Mouse (Mus musculus) thymus, adult 2 months (tissue): ENCODE measurements around the gene Fam214a. TPM values are rescaled to one million over a fixed set of nuclear protein-coding genes. Genes with fewer than 3 reads are reported as not detected.
"Not testable (repeated sequence)": the region's sequence is repeated elsewhere in the genome, so short reads cannot be mapped to it uniquely, and the experiment has no call there.

Source experiments
- DNase-seq: peaks from one replicate; pipeline ENCODE4 v3.0.0; 2021
- H3K27ac ChIP-seq: fragments of 200-500 bp; 2 replicates; pipeline ENCODE4 v1.5.1; 2012; ENCODE audit warnings: low read length, control low read depth; ENCODE audit not compliant: control insufficient read depth, insufficient read depth
- H3K27me3 ChIP-seq: fragments of 200-500 bp; 2 replicates; pipeline ENCODE4 v1.6.1; 2012; ENCODE audit warnings: mild to moderate bottlenecking, low read length, moderate library complexity, mixed read lengths; ENCODE audit not compliant: control insufficient read depth, insufficient read depth
- H3K36me3 ChIP-seq: fragments of 200-500 bp; 2 replicates; pipeline ENCODE4 v1.6.1; 2012; ENCODE audit warnings: mild to moderate bottlenecking, low read length, moderate library complexity; ENCODE audit not compliant: control insufficient read depth, insufficient read depth
- H3K4me1 ChIP-seq: fragments of 200-500 bp; replicated peaks from 2 replicates; pipeline ENCODE4 v1.6.1; 2012; ENCODE audit warnings: low read length; ENCODE audit not compliant: control insufficient read depth, insufficient read depth
- H3K4me3 ChIP-seq: fragments of 200-500 bp; 2 replicates; pipeline ENCODE4 v1.5.1; 2012; ENCODE audit warnings: mild to moderate bottlenecking, low read length, control low read depth, moderate library complexity; ENCODE audit not compliant: control insufficient read depth, insufficient read depth
- CTCF ChIP-seq: fragments of 200-500 bp; IDR thresholded peaks from 2 replicates; pipeline ENCODE4 v1.5.1; 2012; ENCODE audit warnings: mild to moderate bottlenecking, control low read depth, low read length, moderate library complexity, borderline replicate concordance; ENCODE audit not compliant: control insufficient read depth, poor library complexity, insufficient read depth; ENCODE audit errors: extremely low read depth
- POLR2A ChIP-seq: fragments of 200-500 bp; IDR thresholded peaks from 2 replicates; pipeline ENCODE4 v1.6.1; 2012; ENCODE audit warnings: mild to moderate bottlenecking, low read length, control low read depth, moderate library complexity; ENCODE audit not compliant: control insufficient read depth, poor library complexity, insufficient read depth; ENCODE audit errors: extremely low read depth
- WGBS: fragments of 180-500 bp; shearing (Covaris S2); methylation state at CpG from one replicate; pipeline ENCODE4 v1.1.7; 2018; 5-methylcytosine and 5-hydroxymethylcytosine counted together
- polyA plus RNA-seq: library from polyadenylated mRNA; depleted of rRNA; stranded (reverse); fragments of >200 nt; gene quantifications from 2 replicates; pipeline ENCODE4 v1.2.3, GENCODE M21; 2012

Gene Fam214a
- polyA plus RNA-seq, 1 experiment = 13.6 TPM

DNA sequence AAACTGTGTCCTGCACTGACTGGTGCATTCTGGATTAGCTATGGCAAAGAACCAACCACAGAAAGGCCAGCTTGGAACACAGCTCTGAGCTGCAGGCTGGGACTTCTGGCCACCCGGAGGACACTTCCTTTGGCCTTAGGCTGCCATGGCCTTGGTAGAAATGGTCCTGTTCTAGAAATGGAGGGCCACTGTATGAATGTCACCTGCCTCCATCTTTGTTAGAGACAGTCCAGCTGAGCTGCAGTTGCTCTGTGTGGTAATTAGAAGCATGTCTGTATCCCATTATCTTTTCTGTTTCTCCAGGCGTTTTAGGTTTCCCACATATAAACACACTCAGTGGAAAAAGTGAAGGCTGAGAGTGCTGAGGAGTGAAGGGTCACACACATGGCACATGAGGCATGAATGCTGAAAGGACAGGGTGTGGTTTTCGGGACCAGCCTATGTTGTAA lies 29.0 kb downstream of the Fam214a start:
- Histone ChIP-seq H3K4me3 (no peak overlapping the region), H3K4me1 (peaks cover 11% of the 10 kb centered on the region), H3K36me3 (no peaks in the 10 kb centered on the region), H3K27ac (no peak overlapping the region), H3K27me3 (no peaks in the 10 kb centered on the region)
- no peak for DNase-seq
- 96% methylated on average over 3 of the region's 3 CpGs for WGBS
- TF ChIP-seq CTCF (no peak), POLR2A (no peak)

GRCm38 (mm10) chr9:74982193-74982592 lies 29.5 kb downstream of the Fam214a start:
- TF ChIP-seq POLR2A (no peak), CTCF (no peak)
- 76% methylated on average over 8 of the region's 8 CpGs for WGBS
- Histone ChIP-seq H3K36me3 (no peaks in the 10 kb centered on the region), H3K27me3 (no peaks in the 10 kb centered on the region), H3K4me3 (no peak overlapping the region), H3K27ac (no peak overlapping the region), H3K4me1 (peaks cover 11% of the 10 kb centered on the region)
- DNase-seq = no peak

GRCm38 (mm10) chr9:74982722-74983121 lies 30.0 kb downstream of the Fam214a start:
- not testable (repeated sequence) for H3K4me3 ChIP-seq, H3K27ac ChIP-seq, H3K36me3 ChIP-seq, DNase-seq, H3K27me3 ChIP-seq
- WGBS = 97% methylated on average over 1 of the region's 1 CpGs
- peaks cover 11% of the 10 kb centered on the region for H3K4me1 ChIP-seq

DNA sequence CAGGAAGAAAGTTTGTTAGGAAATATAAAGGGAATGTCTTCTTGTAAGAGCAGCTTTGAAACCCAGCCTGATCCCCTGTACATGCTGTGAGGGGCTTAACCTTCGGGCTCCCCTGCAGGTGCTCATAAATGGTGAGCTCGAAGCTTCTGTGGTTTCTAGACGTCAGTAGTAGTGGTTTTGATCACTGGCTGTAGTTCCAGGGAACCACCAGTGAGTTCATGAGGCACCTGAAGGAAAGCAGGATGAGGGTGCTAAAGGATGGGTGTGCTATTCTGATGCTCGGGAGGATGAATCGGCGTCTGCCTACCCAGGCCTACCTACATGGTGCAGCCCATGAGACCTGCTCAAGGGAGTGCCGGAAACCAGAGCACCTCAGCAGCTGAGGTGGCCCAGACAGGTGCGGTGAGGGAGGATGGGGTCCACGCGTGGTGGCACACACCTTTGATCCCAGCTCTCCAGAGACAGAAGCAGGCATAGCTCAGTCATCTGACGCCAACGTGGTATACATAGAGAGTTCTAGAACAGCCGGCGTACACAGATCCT lies 32.6 kb downstream of the Fam214a start:
- H3K27me3 ChIP-seq = no peaks in the 10 kb centered on the region
- 31% methylated on average over 14 of the region's 14 CpGs for WGBS
- DNase-seq = peak; percentile 9
- H3K36me3 ChIP-seq = no peaks in the 10 kb centered on the region
- H3K4me3 ChIP-seq = no peak overlapping the region
- TF ChIP-seq CTCF = no peak
- TF ChIP-seq POLR2A = no peak
- no peak overlapping the region for H3K27ac ChIP-seq
- peaks cover 13% of the 10 kb centered on the region for H3K4me1 ChIP-seq

GRCm38 (mm10) chr9:74985770-74986169 lies 33.1 kb downstream of the Fam214a start:
- WGBS = 18% methylated on average over 2 of the region's 2 CpGs

GRCm38 (mm10) chr9:74988893-74989460 lies 36.3 kb downstream of the Fam214a start:
- H3K4me1 ChIP-seq = peaks cover 13% of the 10 kb centered on the region
- WGBS = 93% methylated on average over 7 of the region's 7 CpGs

More at GRCm38 (mm10) chr9:74985770-74986169, 33.1 kb downstream of the Fam214a start:
- Histone ChIP-seq H3K36me3 (no peaks in the 10 kb centered on the region), H3K27ac (no peak overlapping the region), H3K4me3 (no peak overlapping the region), H3K4me1 (peaks cover 13% of the 10 kb centered on the region), H3K27me3 (no peaks in the 10 kb centered on the region)
- TF ChIP-seq CTCF (no peak), POLR2A (no peak)
- no peak for DNase-seq

DNA sequence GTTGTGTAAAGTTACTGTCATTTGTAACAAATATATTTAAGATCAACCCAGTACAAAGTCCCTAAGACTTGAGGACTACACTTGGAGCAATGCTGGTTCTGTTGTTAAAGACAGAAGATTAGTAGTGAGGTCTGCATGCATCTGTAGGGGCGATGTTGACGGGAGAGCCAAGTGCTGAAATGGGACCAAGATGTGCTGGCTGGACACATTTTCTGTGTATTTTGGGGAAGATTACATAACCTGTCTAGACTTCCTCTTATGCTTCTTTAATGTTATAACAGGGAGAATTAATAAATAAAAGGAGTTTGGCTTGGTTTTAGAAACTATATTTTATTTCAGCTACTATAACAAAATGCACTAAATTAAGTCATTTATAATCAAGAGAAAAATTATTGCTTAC lies 37.3 kb downstream of the Fam214a start:
- no peak for DNase-seq
- H3K36me3 ChIP-seq = no peaks in the 10 kb centered on the region
- H3K27ac ChIP-seq = no peak overlapping the region
- peaks cover 12% of the 10 kb centered on the region for H3K4me1 ChIP-seq
- H3K27me3 ChIP-seq = no peaks in the 10 kb centered on the region
- H3K4me3 ChIP-seq = no peak overlapping the region
- TF ChIP-seq CTCF (no peak), POLR2A (no peak)
- 93% methylated on average over 2 of the region's 2 CpGs for WGBS

More at GRCm38 (mm10) chr9:74988893-74989460, 36.3 kb downstream of the Fam214a start:
- Histone ChIP-seq H3K27ac (no peak overlapping the region), H3K36me3 (no peaks in the 10 kb centered on the region), H3K27me3 (no peaks in the 10 kb centered on the region), H3K4me3 (no peak overlapping the region)
- DNase-seq = no peak
- no peak for TF ChIP-seq CTCF
- no peak for TF ChIP-seq POLR2A
